Mouse (Mus musculus) central nervous system, embryonic 18 days (tissue): Measurements from ENCODE around the gene Pgm5. TPM values are rescaled to one million over a fixed set of nuclear protein-coding genes. Genes with fewer than 3 reads are reported as not detected.

Source experiments
- polyA plus RNA-seq: library from polyadenylated mRNA; depleted of rRNA; stranded (reverse); fragments of >200 nt; gene quantifications from 2 replicates; pipeline ENCODE4 v1.2.3, GENCODE M21; 2012; rRNA removed

Gene Pgm5
- polyA plus RNA-seq = 2.5 and 4.3 TPM in 2 replicates

GRCm38 (mm10) chr19:24861612-24862451 is at the start of gene Pgm5:
Gene Pgm5 (minus strand): TSS chr19:24861855.

GRCm38 (mm10) chr19:24900581-24901220 is 39.0 kb upstream of the Pgm5 start, which contains the start of gene Foxd4:
Gene Foxd4 (minus strand): TSS chr19:24901197.

GRCm38 (mm10) chr19:24875129-24875870 is 13.6 kb upstream of the Pgm5 start, which contains the start of gene Gm10053:
Gene Gm10053 (plus strand): TSS chr19:24875686.

GRCm38 (mm10) chr19:24673762-24674161 is 187.9 kb downstream of the Pgm5 start, which contains the start of gene Tmem252:
Gene Tmem252 (plus strand): TSS chr19:24674008.

Other genes with a start within 250 kb of the Pgm5 start
- 1.4 and 1.5 TPM in 2 replicates for gene Tmem252, start 187.8 kb downstream of the Pgm5 start, polyA plus RNA-seq
- 52.5 and 69.8 TPM in 2 replicates for gene Gm10053, start 13.8 kb upstream of the Pgm5 start, polyA plus RNA-seq
- gene Foxd4, start 39.3 kb upstream of the Pgm5 start, polyA plus RNA-seq = 0.17 and 0.21 TPM in 2 replicates
- 11.8 and 12.2 TPM in 2 replicates for gene Cbwd1, start 99.8 kb upstream of the Pgm5 start, polyA plus RNA-seq
- gene Dock8, start 137.7 kb upstream of the Pgm5 start, polyA plus RNA-seq = 0.39 and 0.41 TPM in 2 replicates